Mouse (Mus musculus) lung, adult 2 months (tissue): ENCODE measurements at regions not wholly inside any gene's neighbourhood (a gene's known extent, or its start where the extent isn't known, plus 50 kb on each side); places are given as distances from the start of the nearest gene placed in this dataset.

Experiments
- CTCF ChIP-seq: fragments of 200-500 bp; IDR thresholded peaks from 2 replicates; pipeline ENCODE4 v1.5.1; 2011; ENCODE audit warnings: mild to moderate bottlenecking, low read length, control low read depth; ENCODE audit not compliant: insufficient read depth
- POLR2A ChIP-seq: fragments of 200-500 bp; IDR thresholded peaks from 2 replicates; pipeline ENCODE4 v1.6.1; 2011; ENCODE audit warnings: low read depth, mild to moderate bottlenecking, control low read depth, low read length, borderline replicate concordance; ENCODE audit errors: extremely low read depth

DNA sequence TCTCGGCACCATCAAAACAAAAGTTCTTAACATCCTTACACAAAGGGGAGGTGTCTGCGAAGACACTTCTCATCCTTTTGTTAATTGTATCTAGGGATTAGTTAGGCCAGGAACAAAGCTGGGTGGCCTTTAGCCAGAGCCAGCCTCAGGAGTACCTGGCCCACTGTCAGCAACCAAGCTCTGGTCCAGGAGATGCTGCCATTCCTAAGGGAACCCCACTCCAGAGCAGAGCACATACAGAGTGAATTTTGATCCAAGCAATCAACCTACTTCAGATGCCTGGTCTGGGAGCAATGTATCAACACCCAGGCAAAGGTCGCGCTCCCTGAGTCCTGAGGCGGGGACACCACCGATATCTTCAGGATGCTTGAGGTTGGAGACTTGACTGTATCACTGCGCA, 97.5 kb downstream of the 1700129C05Rik start:
- TF ChIP-seq CTCF (no peak), POLR2A (no peak)
